Mouse (Mus musculus): Measurements from ENCODE around the gene Wdfy4. TPM values are rescaled to one million over a fixed set of nuclear protein-coding genes. Genes with fewer than 3 reads are reported as not detected.

Wdfy4 gene
- polyA plus RNA-seq, 1 experiment from 2014 or later = 0.63 TPM

GRCm38 (mm10) chr14:32911187-32911586 is 274.1 kb downstream of the Wdfy4 start:
- Histone ChIP-seq H3K27me3 (ENCODE audit: control insufficient read depth, insufficient read depth, low read depth, low read length) (no peaks in the 10 kb centered on the region), H3K36me3 (ENCODE audit: control insufficient read depth, insufficient read depth, low read length) (no peaks in the 10 kb centered on the region), H3K27ac (ENCODE audit: low read length) (no peak overlapping the region), H3K4me2 (ENCODE audit: low read depth, low read length) (no peak overlapping the region), H3K4me1 (replicated peaks; ENCODE audit: control insufficient read depth, insufficient read depth, low read length) (peaks cover 7% of the 10 kb centered on the region; the same call in 1 of the 2 replicates), H3K4me3 (ENCODE audit: low read length) (no peak overlapping the region), H3K9me3 (ENCODE audit: control insufficient read depth, low read length) (no peaks in the 10 kb centered on the region), H3K9ac (ENCODE audit: low read length) (no peak overlapping the region)
- WGBS = 79% methylated on average over 4 of the region's 4 CpGs
- no peak for ATAC-seq (ENCODE audit: low read depth)

Other genes with a start within 250 kb of the Wdfy4 start
- gene Lrrc18, start 194.1 kb downstream of the Wdfy4 start, polyA plus RNA-seq (2015; fragmentation: Nextera tagmentation; extraction: Ambion mirVana) = 0.29 and 0.68 TPM in 2 replicates
- gene Arhgap22, start 28.5 kb upstream of the Wdfy4 start, polyA plus RNA-seq (2015; fragmentation: Nextera tagmentation; extraction: Ambion mirVana) = 8.1 and 11.0 TPM in 2 replicates

All from lung, embryonic 16.5 days (tissue).